Mouse (Mus musculus) left cerebral cortex, postnatal 10 days (tissue): Measurements from ENCODE around the gene Hist1h1t. TPM values are rescaled to one million over a fixed set of nuclear protein-coding genes. Genes with fewer than 3 reads are reported as not detected.
"Not testable (repeated sequence)": the region's sequence is repeated elsewhere in the genome, so short reads cannot be mapped to it uniquely, and the experiment has no call there.

Experiments used
- DNase-seq, 2 experiments: peaks; one replicate each; pipeline ENCODE4 v3.0.0; 2021 to 2022; ENCODE audit warnings: low spot score in 2 of 2, mixed read lengths in 1 of 2; ENCODE audit errors: extremely low spot score in 1 of 2
- intact Hi-C: fragments of 180-260 bp; cut with DNase I; formaldehyde crosslinking; loops from one replicate; pipeline ENCODE4 v1.15.1; 2025
- total RNA-seq, 2 experiments: library from RNA; stranded (reverse); gene quantifications; 2 replicates each; pipeline ENCODE4 v1.2.3; 2021

Hist1h1t gene
- total RNA-seq = not detected

GRCm38 (mm10) chr13:23695514-23695913 lies at the start of gene Hist1h1t:
Gene Hist1h1t, plus strand, starts transcription at chr13:23695814.
- intact Hi-C loops = loop anchor here (10.0 kb wide), 1 partner anchor 1651 kb away; the partner anchor contains the start of genes Hist1h2ag, Hist1h2bj and Hist1h4i

GRCm38 (mm10) chr13:23659636-23660366 lies 35.8 kb upstream of the Hist1h1t start:
- intact Hi-C loops = no loop called here
- no peak for DNase-seq

More at GRCm38 (mm10) chr13:23695514-23695913, at the start of gene Hist1h1t:
- no peak for DNase-seq

GRCm38 (mm10) chr13:23662536-23662935 lies 33.1 kb upstream of the Hist1h1t start:
- no peak for DNase-seq
- intact Hi-C loops = no loop called here

GRCm38 (mm10) chr13:23681990-23682582 lies 13.5 kb upstream of the Hist1h1t start:
- no peak for DNase-seq
- intact Hi-C loops = loop anchor here (5.0 kb wide), 2 partner anchors 60 to 100 kb away; partner anchors contain the start of genes Hist1h1e, Hist1h2be and Hist1h4d

- intact Hi-C loops = loop anchor here (5.0 kb wide), 2 partner anchors 60 to 100 kb away; partner anchors contain the start of genes Hist1h1e, Hist1h2be and Hist1h4d
- DNase-seq = no peak
Observed at GRCm38 (mm10) chr13:23682623-23682946, 13.0 kb upstream of the Hist1h1t start.

GRCm38 (mm10) chr13:23682947-23683754 lies 12.5 kb upstream of the Hist1h1t start:
- DNase-seq = not testable (repeated sequence)
- intact Hi-C loops = loop anchor here (5.0 kb wide), 2 partner anchors 61 to 101 kb away; partner anchors contain the start of genes Hist1h1e, Hist1h2be and Hist1h4d

GRCm38 (mm10) chr13:23683755-23684281 lies 11.8 kb upstream of the Hist1h1t start, which contains the start of the genes Hist1h2ac and Hist1h2bc:
Gene Hist1h2ac, minus strand, starts transcription at chr13:23683948.
Gene Hist1h2bc, plus strand, starts transcription at chr13:23684199.
- peak; percentile 79 to 95 for DNase-seq
- intact Hi-C loops = loop anchor here (1.0 to 5.0 kb wide), 3 partner anchors 14 to 102 kb away; partner anchors contain the start of genes Hist1h1e, Hist1h2be, Hist1h4c and Hist1h4d

- intact Hi-C loops = loop anchor here (1.0 to 5.0 kb wide), 3 partner anchors 14 to 102 kb away; partner anchors contain the start of genes Hist1h1e, Hist1h2be, Hist1h4c and Hist1h4d
- DNase-seq = peak in 1 of 2 experiments; percentile 62
Observed at GRCm38 (mm10) chr13:23684295-23684945, 11.2 kb upstream of the Hist1h1t start.

GRCm38 (mm10) chr13:23685121-23685861 lies 10.3 kb upstream of the Hist1h1t start:
- DNase-seq = no peak
- intact Hi-C loops = no loop called here

- intact Hi-C loops = no loop called here
- DNase-seq = no peak
Observed at GRCm38 (mm10) chr13:23685966-23686365, 9.6 kb upstream of the Hist1h1t start.

- no peak for DNase-seq
- intact Hi-C loops = no loop called here
Observed at GRCm38 (mm10) chr13:23687181-23687580, 8.4 kb upstream of the Hist1h1t start.

- intact Hi-C loops = no loop called here
- DNase-seq = no peak
Observed at GRCm38 (mm10) chr13:23687907-23688306, 7.7 kb upstream of the Hist1h1t start.

GRCm38 (mm10) chr13:23688956-23689355 lies 6.7 kb upstream of the Hist1h1t start:
- DNase-seq = no peak

GRCm38 (mm10) chr13:23689459-23689858 lies 6.2 kb upstream of the Hist1h1t start:
- no peak for DNase-seq
- intact Hi-C loops = no loop called here

More at GRCm38 (mm10) chr13:23688956-23689355, 6.7 kb upstream of the Hist1h1t start:
- intact Hi-C loops = no loop called here

- no peak for DNase-seq
- intact Hi-C loops = loop anchor here (10.0 kb wide), 1 partner anchor 1649 kb away; the partner anchor contains the start of genes Hist1h2ag, Hist1h2bj and Hist1h4i
Observed at GRCm38 (mm10) chr13:23693856-23694440, 1.7 kb upstream of the Hist1h1t start.

GRCm38 (mm10) chr13:23694956-23695355 lies 658 bp upstream of the Hist1h1t start:
- DNase-seq = no peak
- intact Hi-C loops = loop anchor here (10.0 kb wide), 1 partner anchor 1650 kb away; the partner anchor contains the start of genes Hist1h2ag, Hist1h2bj and Hist1h4i

GRCm38 (mm10) chr13:23696061-23696474 lies 454 bp downstream of the Hist1h1t start:
- intact Hi-C loops = loop anchor here (10.0 kb wide), 1 partner anchor 1651 kb away; the partner anchor contains the start of genes Hist1h2ag, Hist1h2bj and Hist1h4i
- peak in 1 of 2 experiments; percentile 49 for DNase-seq
